13 mouse cellular contexts compared by ENCODE assay signal in genomic region chr3:18906210-18906609, GRCm38 (mm10).
"Had no signal": no experiment of that assay in that cellular context is flagged by ENCODE, and none has a peak within 500 bp of the region (broad histone marks: within the 10 kb centered on the region; RNA-seq: fewer than 3 reads in every experiment).

No protein-coding gene starts in this region.

- H3K4me2 ChIP-seq: limb, embryonic 13.5 days; liver, embryonic 15.5 days; lung, embryonic 14.5 days; neural tube, embryonic 13.5 days had no signal

- H3K36me3 ChIP-seq: limb, embryonic 13.5 days; liver, embryonic 15.5 days; midbrain, embryonic 10.5 days; neural tube, embryonic 13.5 days had no signal

- H3K4me3 ChIP-seq: limb, embryonic 13.5 days; liver, embryonic 15.5 days; midbrain, embryonic 10.5 days; neural tube, embryonic 13.5 days had no signal

- H3K9me3 ChIP-seq: limb, embryonic 13.5 days; liver, embryonic 15.5 days; midbrain, embryonic 10.5 days; neural tube, embryonic 13.5 days had no signal

- H3K9ac ChIP-seq: limb, embryonic 13.5 days; liver, embryonic 15.5 days; lung, embryonic 14.5 days; neural tube, embryonic 13.5 days had no signal

- H3K4me1 ChIP-seq: limb, embryonic 13.5 days; liver, embryonic 15.5 days; midbrain, embryonic 10.5 days had no signal

- DNase-seq: kidney, adult 18-20 months; kidney, postnatal 10 days; lung, embryonic 14.5 days; lung, postnatal 10 days; lung, postnatal 4 days; retina, postnatal 1 day; spleen, adult 18-20 months; thymus, adult 2 months; thymus, postnatal 25 days had no signal

- H3K27ac ChIP-seq: limb, embryonic 13.5 days; liver, embryonic 15.5 days; midbrain, embryonic 10.5 days; neural tube, embryonic 13.5 days had no signal

- H3K27me3 ChIP-seq: limb, embryonic 13.5 days; liver, embryonic 15.5 days; neural tube, embryonic 13.5 days had no signal
